Mouse (Mus musculus): Measurements from ENCODE around the gene Cops7a. TPM values are rescaled to one million over a fixed set of nuclear protein-coding genes. Genes with fewer than 3 reads are reported as not detected.

The Cops7a gene
- polyA plus RNA-seq, 1 experiment from 2014 or later: 102 TPM

GRCm38 (mm10) chr6:124955212-124955611 lies 10.1 kb downstream of the Cops7a start:
- ATAC-seq (ENCODE audit: low FRiP score, low read depth): no peak
- H3K9me3 ChIP-seq: no peaks in the 10 kb centered on the region
- no peaks in the 10 kb centered on the region for H3K4me1 ChIP-seq (replicated peaks)
- 98% methylated on average over 4 of the region's 4 CpGs for WGBS
- H3K27me3 ChIP-seq: no peaks in the 10 kb centered on the region
- no peak overlapping the region for H3K9ac ChIP-seq
- H3K4me3 ChIP-seq: no peak overlapping the region
- H3K27ac ChIP-seq (replicated peaks): no peak overlapping the region
- peaks cover 27% of the 10 kb centered on the region for H3K36me3 ChIP-seq
- no peak overlapping the region for H3K4me2 ChIP-seq

- Histone ChIP-seq H3K4me3 (no peak overlapping the region), H3K36me3 (peaks cover 18% of the 10 kb centered on the region), H3K9ac (no peak overlapping the region), H3K4me2 (no peak overlapping the region), H3K27me3 (no peaks in the 10 kb centered on the region), H3K27ac (replicated peaks) (no peak overlapping the region), H3K9me3 (no peaks in the 10 kb centered on the region), H3K4me1 (replicated peaks) (no peaks in the 10 kb centered on the region)
- no peak for ATAC-seq (ENCODE audit: low FRiP score, low read depth)
- WGBS: 86% methylated on average over 2 of the region's 2 CpGs
These were observed 11.2 kb downstream of the Cops7a start for GRCm38 (mm10) chr6:124953991-124954715.

- Histone ChIP-seq H3K4me2 (no peak overlapping the region), H3K27me3 (no peaks in the 10 kb centered on the region), H3K27ac (replicated peaks) (no peak overlapping the region), H3K36me3 (peaks cover 7% of the 10 kb centered on the region), H3K9me3 (no peaks in the 10 kb centered on the region), H3K9ac (no peak overlapping the region), H3K4me1 (replicated peaks) (no peaks in the 10 kb centered on the region), H3K4me3 (no peak overlapping the region)
- no peak for ATAC-seq (ENCODE audit: low FRiP score, low read depth)
- 90% methylated on average over 3 of the region's 3 CpGs for WGBS
These were observed 21.8 kb downstream of the Cops7a start for GRCm38 (mm10) chr6:124943526-124943925.

- H3K27me3 ChIP-seq: no peaks in the 10 kb centered on the region
- H3K9me3 ChIP-seq: no peaks in the 10 kb centered on the region
- no peak for ATAC-seq (ENCODE audit: low FRiP score, low read depth)
- no peaks in the 10 kb centered on the region for H3K4me1 ChIP-seq (replicated peaks)
- no peak overlapping the region for H3K4me3 ChIP-seq
- H3K27ac ChIP-seq (replicated peaks): no peak overlapping the region
- H3K36me3 ChIP-seq: peaks cover 24% of the 10 kb centered on the region
- H3K4me2 ChIP-seq: no peak overlapping the region
- 95% methylated on average over 1 of the region's 1 CpGs for WGBS
- no peak overlapping the region for H3K9ac ChIP-seq
These were observed 23.7 kb downstream of the Cops7a start for GRCm38 (mm10) chr6:124941679-124942078.

- H3K4me3 ChIP-seq: no peak overlapping the region
- H3K36me3 ChIP-seq: peaks cover 53% of the 10 kb centered on the region
- ATAC-seq (ENCODE audit: low FRiP score, low read depth): no peak
- H3K9me3 ChIP-seq: no peaks in the 10 kb centered on the region
- 98% methylated on average over 7 of the region's 7 CpGs for WGBS
- H3K9ac ChIP-seq: no peak overlapping the region
- H3K27ac ChIP-seq (replicated peaks): no peak overlapping the region
- no peak overlapping the region for H3K4me2 ChIP-seq
- H3K4me1 ChIP-seq (replicated peaks): peaks cover 4% of the 10 kb centered on the region; the same call in 1 of the 2 replicates
- H3K27me3 ChIP-seq: no peaks in the 10 kb centered on the region
These were observed 26.8 kb downstream of the Cops7a start for GRCm38 (mm10) chr6:124938554-124938953.

- Histone ChIP-seq H3K36me3 (peaks cover 58% of the 10 kb centered on the region), H3K9me3 (no peaks in the 10 kb centered on the region), H3K9ac (no peak overlapping the region), H3K4me3 (no peak overlapping the region), H3K27ac (replicated peaks) (no peak overlapping the region), H3K4me2 (no peak overlapping the region), H3K27me3 (no peaks in the 10 kb centered on the region), H3K4me1 (replicated peaks) (peaks cover 13% of the 10 kb centered on the region)
- WGBS: 86% methylated on average over 2 of the region's 2 CpGs
- no peak for ATAC-seq (ENCODE audit: low FRiP score, low read depth)
These were observed 27.8 kb downstream of the Cops7a start for GRCm38 (mm10) chr6:124937493-124937892.

GRCm38 (mm10) chr6:124936681-124937080 lies 28.7 kb downstream of the Cops7a start:
- Histone ChIP-seq H3K9me3 (no peaks in the 10 kb centered on the region), H3K36me3 (peaks cover 58% of the 10 kb centered on the region), H3K4me2 (no peak overlapping the region), H3K9ac (no peak overlapping the region), H3K4me1 (replicated peaks) (peaks cover 19% of the 10 kb centered on the region), H3K4me3 (no peak overlapping the region), H3K27ac (replicated peaks) (no peak overlapping the region), H3K27me3 (no peaks in the 10 kb centered on the region)
- WGBS: 78% methylated on average over 1 of the region's 1 CpGs
- ATAC-seq (ENCODE audit: low FRiP score, low read depth): no peak

GRCm38 (mm10) chr6:124934670-124935069 lies 30.7 kb downstream of the Cops7a start:
- H3K36me3 ChIP-seq: peaks cover 58% of the 10 kb centered on the region
- H3K4me3 ChIP-seq: no peak overlapping the region
- no peak overlapping the region for H3K27ac ChIP-seq (replicated peaks)
- H3K9me3 ChIP-seq: no peaks in the 10 kb centered on the region
- no peak overlapping the region for H3K4me2 ChIP-seq
- no peaks in the 10 kb centered on the region for H3K27me3 ChIP-seq
- ATAC-seq (ENCODE audit: low FRiP score, low read depth): no peak
- H3K4me1 ChIP-seq (replicated peaks): peaks cover 28% of the 10 kb centered on the region
- no peak overlapping the region for H3K9ac ChIP-seq
- WGBS: 91% methylated on average over 7 of the region's 7 CpGs

- no peak for ATAC-seq (ENCODE audit: low FRiP score, low read depth)
- no peaks in the 10 kb centered on the region for H3K27me3 ChIP-seq
- H3K9me3 ChIP-seq: no peaks in the 10 kb centered on the region
- H3K4me1 ChIP-seq (replicated peaks): peaks cover 28% of the 10 kb centered on the region
- no peak overlapping the region for H3K9ac ChIP-seq
- H3K4me3 ChIP-seq: no peak overlapping the region
- 87% methylated on average over 3 of the region's 3 CpGs for WGBS
- peak overlapping the region; percentile 90 for H3K4me2 ChIP-seq
- no peak overlapping the region for H3K27ac ChIP-seq (replicated peaks)
- peaks cover 46% of the 10 kb centered on the region for H3K36me3 ChIP-seq
These were observed 32.2 kb downstream of the Cops7a start for GRCm38 (mm10) chr6:124933127-124933526.

- Histone ChIP-seq H3K27me3 (no peaks in the 10 kb centered on the region), H3K36me3 (peaks cover 39% of the 10 kb centered on the region), H3K9ac (peak overlapping the region; percentile 99), H3K4me3 (peak overlapping the region; percentile 99), H3K9me3 (no peaks in the 10 kb centered on the region), H3K27ac (replicated peaks) (peak overlapping the region; percentile 98), H3K4me2 (peak overlapping the region; percentile 90), H3K4me1 (replicated peaks) (peaks cover 28% of the 10 kb centered on the region)
- 44% methylated on average over 12 of the region's 12 CpGs for WGBS
- ATAC-seq (ENCODE audit: low FRiP score, low read depth): no peak
These were observed 33.0 kb downstream of the Cops7a start for GRCm38 (mm10) chr6:124932314-124932695.

- Histone ChIP-seq H3K27me3 (no peaks in the 10 kb centered on the region), H3K9me3 (no peaks in the 10 kb centered on the region), H3K4me2 (peak overlapping the region; percentile 90), H3K27ac (replicated peaks) (peak overlapping the region; percentile 98), H3K4me1 (replicated peaks) (peaks cover 28% of the 10 kb centered on the region), H3K36me3 (peaks cover 34% of the 10 kb centered on the region), H3K4me3 (peak overlapping the region; percentile 99), H3K9ac (peak overlapping the region; percentile 99)
- peak; percentile 55 for ATAC-seq (ENCODE audit: low FRiP score, low read depth)
- WGBS: 2% methylated on average over 46 of the region's 48 CpGs
These were observed 33.6 kb downstream of the Cops7a start for GRCm38 (mm10) chr6:124931525-124932313.

- H3K4me1 ChIP-seq (replicated peaks): peaks cover 28% of the 10 kb centered on the region
- H3K27me3 ChIP-seq: no peaks in the 10 kb centered on the region
- H3K4me3 ChIP-seq: peak within 1 kb of the TSS; percentile 99
- peak within 1 kb of the TSS; percentile 98 for H3K27ac ChIP-seq (replicated peaks)
- under 1% methylated on average over 56 of the region's 64 CpGs for WGBS
- ATAC-seq (ENCODE audit: low FRiP score, low read depth): peak; percentile 95
- H3K4me2 ChIP-seq: peak within 1 kb of the TSS; percentile 90
- H3K36me3 ChIP-seq: peaks cover 27% of the 10 kb centered on the region
- H3K9me3 ChIP-seq: no peaks in the 10 kb centered on the region
- peak within 1 kb of the TSS; percentile 99 for H3K9ac ChIP-seq
These were observed 34.4 kb downstream of the Cops7a start, which contains the start of gene Mlf2 for GRCm38 (mm10) chr6:124930754-124931524. Gene Mlf2, plus strand, starts transcription at chr6:124931386.

All from hindbrain, embryonic 15.5 days (tissue).